Mouse (Mus musculus): Measurements from ENCODE around the gene Nup93.

DNA sequence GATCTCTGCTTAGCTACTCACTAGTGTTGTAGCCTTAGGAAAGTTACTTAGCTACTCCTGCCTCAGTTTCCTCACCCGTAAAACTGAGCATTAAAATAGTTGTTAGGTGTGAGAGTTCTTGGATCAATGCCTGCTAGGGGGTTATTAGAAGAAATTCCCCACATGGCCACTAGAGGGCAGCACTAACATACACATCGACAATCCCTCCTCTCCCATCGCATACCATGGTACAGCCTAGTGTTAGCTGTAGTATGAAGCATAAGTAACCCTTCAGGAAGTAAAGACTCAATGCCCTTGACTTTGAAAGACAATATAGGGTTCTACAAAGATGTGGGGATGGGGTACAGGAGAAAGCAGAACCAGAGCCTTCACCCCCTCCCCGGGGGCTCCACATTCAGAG, 116.4 kb downstream of the Nup93 start:
- TF ChIP-seq CTCF (IDR thresholded peaks at IDR 0.05; ENCODE audit: low read depth, low read length) (no peak), POLR2A (IDR thresholded peaks at IDR 0.05; ENCODE audit: borderline replicate concordance, low read depth, low read length) (no peak)
